Mouse (Mus musculus) midbrain, embryonic 12.5 days (tissue): ENCODE measurements around the gene Ablim1. TPM values are rescaled to one million over a fixed set of nuclear protein-coding genes. Genes with fewer than 3 reads are reported as not detected.

Source experiments
- ATAC-seq: fragments of 200-750 bp; cut with Nextera tagmentation; 2 replicates; pipeline ENCODE4 v1.8.0; 2017; ENCODE audit warnings: low read depth, moderate TSS enrichment, moderate library complexity; ENCODE audit not compliant: low FRiP score
- H3K27ac ChIP-seq: fragments of 300-500 bp; sonication (generic); replicated peaks from 2 replicates; pipeline ENCODE4 v1.5.1; 2016; ENCODE audit warnings: mild to moderate bottlenecking
- H3K27me3 ChIP-seq: fragments of 300-500 bp; sonication (generic); 2 replicates; pipeline ENCODE4 v1.6.1; 2016; ENCODE audit warnings: mild to moderate bottlenecking
- H3K36me3 ChIP-seq: fragments of 300-500 bp; sonication (generic); 2 replicates; pipeline ENCODE4 v1.6.1; 2016
- H3K4me1 ChIP-seq: fragments of 300-500 bp; sonication (generic); 2 replicates; pipeline ENCODE4 v1.6.1; 2016
- H3K4me2 ChIP-seq: fragments of 300-500 bp; sonication (generic); replicated peaks from 2 replicates; pipeline ENCODE4 v1.6.1; 2016; ENCODE audit warnings: mild to moderate bottlenecking, moderate library complexity
- H3K4me3 ChIP-seq: fragments of 300-500 bp; sonication (generic); 2 replicates; pipeline ENCODE4 v1.5.1; 2016; ENCODE audit warnings: mild to moderate bottlenecking
- H3K9ac ChIP-seq: fragments of 300-500 bp; sonication (generic); replicated peaks from 2 replicates; pipeline ENCODE4 v1.6.1; 2016; ENCODE audit warnings: mild to moderate bottlenecking, moderate library complexity
- H3K9me3 ChIP-seq: fragments of 300-500 bp; sonication (generic); 2 replicates; pipeline ENCODE4 v1.6.1; 2016; ENCODE audit warnings: mild to moderate bottlenecking
- WGBS: fragments of 180-500 bp; shearing (Covaris S2); methylation state at CpG from one replicate; pipeline ENCODE4 v1.1.7; 2016; 5-methylcytosine and 5-hydroxymethylcytosine counted together
- polyA plus RNA-seq: library from polyadenylated mRNA; unstranded; fragments of >200 nt; fragmentation: Nextera tagmentation; extraction: Ambion mirVana; gene quantifications from 2 replicates; pipeline ENCODE4 v1.2.1, GENCODE M21; 2016

Ablim1 gene
- polyA plus RNA-seq, 1 experiment from 2014 or later, result 24.0 TPM

- H3K4me2 ChIP-seq, result no peak overlapping the region
- WGBS, result 90% methylated on average over 5 of the region's 5 CpGs
- H3K27ac ChIP-seq, result no peak overlapping the region
- H3K36me3 ChIP-seq, result no peaks in the 10 kb centered on the region
- no peak overlapping the region for H3K4me3 ChIP-seq
- ATAC-seq, result no peak
- H3K9me3 ChIP-seq, result no peaks in the 10 kb centered on the region
- H3K9ac ChIP-seq, result no peak overlapping the region
- H3K27me3 ChIP-seq, result peaks cover 4% of the 10 kb centered on the region; the same call in 1 of the 2 replicates
- H3K4me1 ChIP-seq, result no peaks in the 10 kb centered on the region
Observed at GRCm38 (mm10) chr19:57174541-57174940, 140.2 kb downstream of the Ablim1 start.

- 94% methylated on average over 5 of the region's 5 CpGs for WGBS
- no peak for ATAC-seq
- Histone ChIP-seq H3K4me2 (no peak overlapping the region), H3K27ac (no peak overlapping the region), H3K27me3 (peaks cover 4% of the 10 kb centered on the region; the same call in 1 of the 2 replicates), H3K4me1 (no peaks in the 10 kb centered on the region), H3K9ac (no peak overlapping the region), H3K4me3 (no peak overlapping the region), H3K36me3 (no peaks in the 10 kb centered on the region), H3K9me3 (no peaks in the 10 kb centered on the region)
Observed at GRCm38 (mm10) chr19:57174045-57174444, 140.7 kb downstream of the Ablim1 start.

- 80% methylated on average over 5 of the region's 5 CpGs for WGBS
- no peaks in the 10 kb centered on the region for H3K9me3 ChIP-seq
- no peak overlapping the region for H3K9ac ChIP-seq
- H3K4me1 ChIP-seq, result no peaks in the 10 kb centered on the region
- no peaks in the 10 kb centered on the region for H3K36me3 ChIP-seq
- H3K4me3 ChIP-seq, result no peak overlapping the region
- no peak overlapping the region for H3K4me2 ChIP-seq
- no peak overlapping the region for H3K27ac ChIP-seq
- ATAC-seq, result no peak
- peaks cover 4% of the 10 kb centered on the region; the same call in 1 of the 2 replicates for H3K27me3 ChIP-seq
Observed at GRCm38 (mm10) chr19:57172321-57172720, 142.4 kb downstream of the Ablim1 start.

- no peak for ATAC-seq
- peaks cover 4% of the 10 kb centered on the region; the same call in 1 of the 2 replicates for H3K27me3 ChIP-seq
Observed at GRCm38 (mm10) chr19:57170880-57171279, 143.8 kb downstream of the Ablim1 start.

GRCm38 (mm10) chr19:57169485-57169884, 145.2 kb downstream of the Ablim1 start:
- H3K27ac ChIP-seq, result no peak overlapping the region
- H3K27me3 ChIP-seq, result peaks cover 4% of the 10 kb centered on the region; the same call in 1 of the 2 replicates
- H3K4me3 ChIP-seq, result no peak overlapping the region
- no peaks in the 10 kb centered on the region for H3K4me1 ChIP-seq
- no peaks in the 10 kb centered on the region for H3K9me3 ChIP-seq
- ATAC-seq, result no peak
- H3K4me2 ChIP-seq, result no peak overlapping the region
- H3K9ac ChIP-seq, result no peak overlapping the region
- no peaks in the 10 kb centered on the region for H3K36me3 ChIP-seq
- 82% methylated on average over 2 of the region's 2 CpGs for WGBS

More at GRCm38 (mm10) chr19:57170880-57171279, 143.8 kb downstream of the Ablim1 start:
- Histone ChIP-seq H3K4me2 (no peak overlapping the region), H3K4me3 (no peak overlapping the region), H3K4me1 (no peaks in the 10 kb centered on the region), H3K9me3 (no peaks in the 10 kb centered on the region), H3K27ac (no peak overlapping the region), H3K9ac (no peak overlapping the region), H3K36me3 (no peaks in the 10 kb centered on the region)
- WGBS, result 88% methylated on average over 5 of the region's 5 CpGs

- Histone ChIP-seq H3K9me3 (no peaks in the 10 kb centered on the region), H3K27me3 (peaks cover 4% of the 10 kb centered on the region; the same call in 1 of the 2 replicates), H3K4me3 (no peak overlapping the region), H3K36me3 (no peaks in the 10 kb centered on the region), H3K4me1 (no peaks in the 10 kb centered on the region), H3K4me2 (no peak overlapping the region), H3K9ac (no peak overlapping the region), H3K27ac (no peak overlapping the region)
- no peak for ATAC-seq
- 90% methylated on average over 5 of the region's 5 CpGs for WGBS
Observed at GRCm38 (mm10) chr19:57167721-57168120, 147.0 kb downstream of the Ablim1 start.

- Histone ChIP-seq H3K9me3 (no peaks in the 10 kb centered on the region), H3K9ac (no peak overlapping the region), H3K27ac (no peak overlapping the region), H3K27me3 (no peaks in the 10 kb centered on the region), H3K4me1 (no peaks in the 10 kb centered on the region), H3K4me3 (no peak overlapping the region), H3K36me3 (no peaks in the 10 kb centered on the region), H3K4me2 (no peak overlapping the region)
- ATAC-seq, result no peak
- 86% methylated on average over 2 of the region's 2 CpGs for WGBS
Observed at GRCm38 (mm10) chr19:57164882-57165281, 149.8 kb downstream of the Ablim1 start.

GRCm38 (mm10) chr19:57163315-57163714, 151.4 kb downstream of the Ablim1 start:
- no peaks in the 10 kb centered on the region for H3K4me1 ChIP-seq
- no peak for ATAC-seq
- no peak overlapping the region for H3K27ac ChIP-seq
- H3K27me3 ChIP-seq, result no peaks in the 10 kb centered on the region
- H3K9me3 ChIP-seq, result no peaks in the 10 kb centered on the region
- 85% methylated on average over 13 of the region's 13 CpGs for WGBS
- no peak overlapping the region for H3K4me2 ChIP-seq
- H3K36me3 ChIP-seq, result no peaks in the 10 kb centered on the region
- H3K4me3 ChIP-seq, result no peak overlapping the region
- no peak overlapping the region for H3K9ac ChIP-seq

- H3K4me1 ChIP-seq, result no peaks in the 10 kb centered on the region
- no peaks in the 10 kb centered on the region for H3K36me3 ChIP-seq
- WGBS, result 84% methylated on average over 11 of the region's 11 CpGs
- no peak overlapping the region for H3K4me3 ChIP-seq
- ATAC-seq, result no peak
- no peaks in the 10 kb centered on the region for H3K9me3 ChIP-seq
- H3K4me2 ChIP-seq, result no peak overlapping the region
- H3K27ac ChIP-seq, result no peak overlapping the region
- H3K27me3 ChIP-seq, result no peaks in the 10 kb centered on the region
- H3K9ac ChIP-seq, result no peak overlapping the region
Observed at GRCm38 (mm10) chr19:57161978-57162727, 152.6 kb downstream of the Ablim1 start.

GRCm38 (mm10) chr19:57161010-57161660, 153.6 kb downstream of the Ablim1 start:
- no peak overlapping the region for H3K9ac ChIP-seq
- no peaks in the 10 kb centered on the region for H3K36me3 ChIP-seq
- H3K4me3 ChIP-seq, result no peak overlapping the region
- 71% methylated on average over 7 of the region's 7 CpGs for WGBS
- no peaks in the 10 kb centered on the region for H3K27me3 ChIP-seq
- H3K27ac ChIP-seq, result no peak overlapping the region
- H3K4me2 ChIP-seq, result no peak overlapping the region
- no peaks in the 10 kb centered on the region for H3K4me1 ChIP-seq
- no peak for ATAC-seq
- no peaks in the 10 kb centered on the region for H3K9me3 ChIP-seq

- WGBS, result 86% methylated on average over 20 of the region's 20 CpGs
- Histone ChIP-seq H3K36me3 (no peaks in the 10 kb centered on the region), H3K4me1 (no peaks in the 10 kb centered on the region), H3K27me3 (no peaks in the 10 kb centered on the region), H3K9me3 (no peaks in the 10 kb centered on the region), H3K4me3 (no peak overlapping the region), H3K4me2 (no peak overlapping the region), H3K9ac (no peak overlapping the region), H3K27ac (no peak overlapping the region)
- no peak for ATAC-seq
Observed at GRCm38 (mm10) chr19:57157731-57158343, 156.9 kb downstream of the Ablim1 start.
